Mouse (Mus musculus): Measurements from ENCODE around the gene Galk1. TPM values are rescaled to one million over a fixed set of nuclear protein-coding genes. Genes with fewer than 3 reads are reported as not detected.

Galk1 gene
- polyA plus RNA-seq (2016; fragmentation: Nextera tagmentation; extraction: Ambion mirVana) = 100 and 109 TPM in 2 replicates

- no peaks in the 10 kb centered on the region for H3K9me3 ChIP-seq
- H3K4me1 ChIP-seq = 0 out of 2 replicates have a peak, but pooled peaks cover 18% of the 10 kb centered on the region
- ATAC-seq (ENCODE audit: low FRiP score, low read depth) = peak; percentile 78
- H3K36me3 ChIP-seq = peaks cover 9% of the 10 kb centered on the region; the same call in 1 of the 2 replicates
- peak within 1 kb of the TSS; percentile 27; the same call in 1 of the 2 replicates for H3K27ac ChIP-seq
- peak within 1 kb of the TSS; percentile 81 for H3K4me2 ChIP-seq (replicated peaks)
- H3K4me3 ChIP-seq = peak within 1 kb of the TSS; percentile 57
- WGBS = under 1% methylated on average over 55 of the region's 55 CpGs
- H3K9ac ChIP-seq = peak within 1 kb of the TSS; percentile 69
- 0 out of 2 replicates have a peak, but pooled peaks cover 4% of the 10 kb centered on the region for H3K27me3 ChIP-seq (replicated peaks)
Measured at GRCm38 (mm10) chr11:116012262-116012947, at the start of gene Galk1. Gene Galk1, minus strand, starts transcription at chr11:116012719.

- ATAC-seq (ENCODE audit: low FRiP score, low read depth) = no peak
- Histone ChIP-seq H3K27ac (no peak overlapping the region), H3K4me2 (replicated peaks) (no peak overlapping the region), H3K36me3 (peaks cover 63% of the 10 kb centered on the region), H3K9ac (no peak overlapping the region), H3K27me3 (replicated peaks) (no peaks in the 10 kb centered on the region), H3K9me3 (no peaks in the 10 kb centered on the region), H3K4me1 (no peaks in the 10 kb centered on the region), H3K4me3 (no peak overlapping the region)
- WGBS = 85% methylated on average over 13 of the region's 13 CpGs
Measured at GRCm38 (mm10) chr11:116061641-116062415, 49.3 kb upstream of the Galk1 start.

- ATAC-seq (ENCODE audit: low FRiP score, low read depth) = no peak
- H3K4me3 ChIP-seq = no peak overlapping the region
- peaks cover 74% of the 10 kb centered on the region for H3K36me3 ChIP-seq
- WGBS = 93% methylated on average over 9 of the region's 9 CpGs
- no peak overlapping the region for H3K9ac ChIP-seq
- no peak overlapping the region for H3K27ac ChIP-seq
- H3K9me3 ChIP-seq = no peaks in the 10 kb centered on the region
- no peaks in the 10 kb centered on the region for H3K4me1 ChIP-seq
- H3K4me2 ChIP-seq (replicated peaks) = no peak overlapping the region
- H3K27me3 ChIP-seq (replicated peaks) = no peaks in the 10 kb centered on the region
Measured at GRCm38 (mm10) chr11:116060596-116060995, 48.1 kb upstream of the Galk1 start.

GRCm38 (mm10) chr11:116059691-116060025 lies 47.1 kb upstream of the Galk1 start:
- H3K36me3 ChIP-seq = peaks cover 84% of the 10 kb centered on the region
- H3K9me3 ChIP-seq = no peaks in the 10 kb centered on the region
- 92% methylated on average over 11 of the region's 11 CpGs for WGBS
- no peak overlapping the region for H3K9ac ChIP-seq
- no peaks in the 10 kb centered on the region for H3K4me1 ChIP-seq
- no peak overlapping the region for H3K4me2 ChIP-seq (replicated peaks)
- no peak for ATAC-seq (ENCODE audit: low FRiP score, low read depth)
- H3K27ac ChIP-seq = no peak overlapping the region
- no peaks in the 10 kb centered on the region for H3K27me3 ChIP-seq (replicated peaks)
- no peak overlapping the region for H3K4me3 ChIP-seq

GRCm38 (mm10) chr11:116058868-116059690 lies 46.6 kb upstream of the Galk1 start:
- Histone ChIP-seq H3K36me3 (peaks cover 90% of the 10 kb centered on the region), H3K4me1 (no peaks in the 10 kb centered on the region), H3K27me3 (replicated peaks) (no peaks in the 10 kb centered on the region), H3K27ac (no peak overlapping the region), H3K9ac (no peak overlapping the region), H3K4me3 (no peak overlapping the region), H3K4me2 (replicated peaks) (no peak overlapping the region), H3K9me3 (no peaks in the 10 kb centered on the region)
- 96% methylated on average over 17 of the region's 17 CpGs for WGBS
- ATAC-seq (ENCODE audit: low FRiP score, low read depth) = no peak

- Histone ChIP-seq H3K4me3 (no peak overlapping the region), H3K9ac (no peak overlapping the region), H3K36me3 (peaks cover 95% of the 10 kb centered on the region), H3K4me1 (no peaks in the 10 kb centered on the region), H3K27me3 (replicated peaks) (no peaks in the 10 kb centered on the region), H3K9me3 (no peaks in the 10 kb centered on the region), H3K4me2 (replicated peaks) (no peak overlapping the region), H3K27ac (no peak overlapping the region)
- ATAC-seq (ENCODE audit: low FRiP score, low read depth) = no peak
- WGBS = 90% methylated on average over 12 of the region's 12 CpGs
Measured at GRCm38 (mm10) chr11:116058022-116058614, 45.6 kb upstream of the Galk1 start.

DNA sequence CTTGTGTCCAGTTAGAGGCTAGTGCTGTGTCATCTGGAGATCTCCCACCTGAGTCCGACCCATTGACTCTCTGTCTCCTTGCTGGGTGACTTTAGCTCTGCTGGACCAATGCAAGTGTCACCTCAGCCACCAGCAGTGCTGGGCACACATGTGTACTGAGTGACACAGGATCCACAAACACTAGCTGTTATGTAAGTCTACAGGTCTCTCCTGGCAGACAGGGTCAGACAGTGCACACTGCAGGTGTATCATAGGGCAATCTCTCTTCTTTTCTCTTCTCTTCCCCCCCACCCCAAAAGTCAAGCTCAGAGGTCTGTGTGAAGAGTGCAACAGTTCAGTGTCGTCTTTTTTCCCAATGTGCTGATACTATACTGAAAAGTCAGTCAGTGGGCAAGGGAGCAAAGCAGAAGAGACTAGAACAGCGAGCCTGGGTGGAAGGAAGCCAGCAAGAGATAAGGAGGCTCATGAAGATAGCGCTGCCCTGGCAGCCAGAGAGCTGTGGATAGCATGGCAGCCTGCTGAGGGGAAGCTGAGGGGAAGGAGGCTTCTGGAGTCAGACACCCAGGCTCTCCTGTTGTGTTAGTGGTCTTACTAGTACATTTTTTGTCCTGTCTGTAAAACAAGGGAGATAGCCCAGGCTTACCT lies 44.8 kb upstream of the Galk1 start:
- no peak overlapping the region for H3K9ac ChIP-seq
- no peaks in the 10 kb centered on the region for H3K9me3 ChIP-seq
- 93% methylated on average over 4 of the region's 4 CpGs for WGBS
- no peaks in the 10 kb centered on the region for H3K27me3 ChIP-seq (replicated peaks)
- H3K27ac ChIP-seq = no peak overlapping the region
- no peak overlapping the region for H3K4me2 ChIP-seq (replicated peaks)
- ATAC-seq (ENCODE audit: low FRiP score, low read depth) = no peak
- H3K4me3 ChIP-seq = no peak overlapping the region
- peaks cover 98% of the 10 kb centered on the region for H3K36me3 ChIP-seq
- no peaks in the 10 kb centered on the region for H3K4me1 ChIP-seq

DNA sequence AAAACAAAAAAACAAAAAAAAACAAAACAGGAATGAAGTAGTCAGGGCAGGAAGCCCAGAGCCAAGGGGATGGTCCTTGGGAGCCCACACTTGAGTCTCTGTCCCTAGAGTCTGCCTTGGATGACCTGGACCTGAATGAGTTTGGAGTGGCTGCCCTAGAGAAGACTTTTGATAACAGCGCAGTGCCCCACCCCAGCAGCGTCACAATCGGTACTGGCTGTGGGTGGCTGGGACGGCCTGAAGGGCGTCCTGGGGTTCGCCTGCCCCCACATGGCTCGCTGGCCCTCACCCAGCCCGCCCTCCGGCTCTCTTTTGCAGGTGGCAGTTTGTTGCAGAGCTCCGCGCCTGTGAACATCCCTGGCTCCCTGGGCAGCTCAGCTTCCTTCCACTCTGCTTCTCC lies 43.4 kb upstream of the Galk1 start:
- ATAC-seq (ENCODE audit: low FRiP score, low read depth) = no peak
- Histone ChIP-seq H3K4me3 (no peak overlapping the region), H3K36me3 (peaks cover 99% of the 10 kb centered on the region), H3K9ac (no peak overlapping the region), H3K27me3 (replicated peaks) (no peaks in the 10 kb centered on the region), H3K27ac (no peak overlapping the region), H3K9me3 (no peaks in the 10 kb centered on the region), H3K4me2 (replicated peaks) (no peak overlapping the region), H3K4me1 (no peaks in the 10 kb centered on the region)
- WGBS = 93% methylated on average over 11 of the region's 11 CpGs

GRCm38 (mm10) chr11:116053510-116054229 lies 41.2 kb upstream of the Galk1 start:
- no peak overlapping the region for H3K9ac ChIP-seq
- 93% methylated on average over 9 of the region's 9 CpGs for WGBS
- no peaks in the 10 kb centered on the region for H3K4me1 ChIP-seq
- no peaks in the 10 kb centered on the region for H3K9me3 ChIP-seq
- H3K27ac ChIP-seq = no peak overlapping the region
- no peak for ATAC-seq (ENCODE audit: low FRiP score, low read depth)
- no peak overlapping the region for H3K4me2 ChIP-seq (replicated peaks)
- no peak overlapping the region for H3K4me3 ChIP-seq
- no peaks in the 10 kb centered on the region for H3K27me3 ChIP-seq (replicated peaks)
- H3K36me3 ChIP-seq = peaks cover 99% of the 10 kb centered on the region

DNA sequence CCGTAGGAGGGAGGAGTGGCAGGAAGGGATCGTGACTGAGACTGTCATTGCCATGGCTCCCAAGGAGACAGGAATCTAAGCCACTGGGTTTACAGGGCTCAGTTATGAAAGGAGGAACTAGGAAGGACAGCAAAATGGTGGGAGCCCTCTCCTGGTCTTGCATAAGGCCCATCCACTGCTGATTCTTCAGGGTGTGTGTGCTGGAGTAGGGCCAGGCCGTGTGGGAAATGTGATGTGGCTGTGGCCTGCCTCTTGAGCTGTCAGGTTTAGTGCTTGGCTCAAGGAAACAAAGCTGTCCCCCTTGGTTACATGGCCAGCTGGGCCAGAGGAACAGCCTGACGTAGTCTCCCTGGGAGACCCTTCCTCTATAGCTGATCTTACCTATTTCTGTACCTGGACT lies 37.7 kb upstream of the Galk1 start:
- Histone ChIP-seq H3K9ac (no peak overlapping the region), H3K4me2 (replicated peaks) (no peak overlapping the region), H3K36me3 (peaks cover 96% of the 10 kb centered on the region), H3K4me3 (no peak overlapping the region), H3K27me3 (replicated peaks) (no peaks in the 10 kb centered on the region), H3K4me1 (no peaks in the 10 kb centered on the region), H3K27ac (no peak overlapping the region), H3K9me3 (no peaks in the 10 kb centered on the region)
- no peak for ATAC-seq (ENCODE audit: low FRiP score, low read depth)
- 90% methylated on average over 4 of the region's 4 CpGs for WGBS

- no peaks in the 10 kb centered on the region for H3K4me1 ChIP-seq
- H3K9ac ChIP-seq = no peak overlapping the region
- H3K36me3 ChIP-seq = peaks cover 91% of the 10 kb centered on the region
- no peak for ATAC-seq (ENCODE audit: low FRiP score, low read depth)
- no peaks in the 10 kb centered on the region for H3K27me3 ChIP-seq (replicated peaks)
- WGBS = 90% methylated on average over 2 of the region's 2 CpGs
- H3K27ac ChIP-seq = no peak overlapping the region
- no peaks in the 10 kb centered on the region for H3K9me3 ChIP-seq
- H3K4me3 ChIP-seq = no peak overlapping the region
- H3K4me2 ChIP-seq (replicated peaks) = no peak overlapping the region
Measured at GRCm38 (mm10) chr11:116049610-116050009, 37.1 kb upstream of the Galk1 start.

All from neural tube, embryonic 12.5 days (tissue).